Mouse (Mus musculus) erythroblast, adult 5-6 weeks (primary cell): ENCODE data around the gene Zscan10. TPM values are rescaled to one million over a fixed set of nuclear protein-coding genes. Genes with fewer than 3 reads are reported as not detected.

Experiments used
- ATAC-seq: replicated peaks from 2 replicates; pipeline ENCODE4 v1.8.0; 2016; ENCODE audit warnings: moderate number of reproducible peaks, mild to moderate bottlenecking, moderate TSS enrichment, inconsistent platforms; ENCODE audit not compliant: poor library complexity, low FRiP score, severe bottlenecking
- total RNA-seq, 2 experiments: library from RNA; stranded (forward) in 1 of 2; stranded (reverse) in 1 of 2; fragments of 150-400 nt in 1 of 2; fragments of 200-764, 138-1000 nt in 1 of 2; gene quantifications; 2 replicates each; pipeline versions ENCODE4 v1.2.3 to v1.2.4; 2015 to 2017; ENCODE audit warnings: low replicate concordance in 2 of 2

The Zscan10 gene
- total RNA-seq (2015; ENCODE audit: low replicate concordance), result not detected in 2 replicates
- not detected in 2 replicates for total RNA-seq (2017; ENCODE audit: low replicate concordance)

DNA sequence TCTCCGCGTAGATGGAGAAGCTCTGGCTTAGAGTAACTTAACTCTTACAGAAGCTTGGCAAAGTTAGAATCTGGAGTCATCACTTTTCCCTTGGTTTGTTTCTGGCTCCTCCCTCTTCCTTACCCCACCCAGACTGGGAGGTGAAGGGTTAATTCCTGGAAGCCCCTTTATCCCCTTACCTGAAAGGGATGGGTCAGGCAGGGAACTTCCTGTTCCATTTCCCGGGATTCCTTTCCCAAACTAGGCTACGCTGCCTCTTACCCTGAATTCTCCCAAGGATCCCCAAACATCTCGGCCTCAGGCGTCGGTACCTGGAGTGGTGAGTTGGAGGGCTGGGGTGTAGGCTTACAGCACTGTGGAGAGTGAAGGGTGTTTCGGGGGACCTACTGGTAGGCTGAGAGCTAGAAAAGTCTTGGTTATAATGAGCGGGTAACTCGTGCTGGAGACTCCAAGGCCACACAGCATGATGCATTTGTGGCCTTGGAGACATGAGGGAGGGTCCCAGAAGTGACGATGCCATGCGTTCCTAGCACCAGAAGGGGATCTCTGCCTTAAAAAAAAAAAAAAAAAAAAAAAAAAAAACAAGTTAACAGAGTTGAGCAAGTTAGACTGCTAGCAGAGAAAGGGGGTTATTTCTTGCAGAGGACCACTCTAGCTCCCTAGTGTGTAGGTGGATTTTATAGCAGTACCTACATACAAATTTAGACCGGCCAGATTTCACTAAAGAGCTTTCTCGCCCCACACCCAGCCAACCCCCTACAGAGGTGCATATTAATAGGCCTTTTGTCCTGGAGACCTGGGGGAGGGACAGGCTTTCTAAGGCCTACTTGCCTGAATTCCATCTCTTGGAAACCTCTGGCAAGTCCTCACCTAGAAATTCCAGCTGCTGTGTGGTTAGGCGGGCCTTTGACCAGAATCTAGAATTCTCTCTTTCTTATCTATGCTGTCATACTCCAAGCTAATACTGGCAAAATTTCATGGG lies at the start of gene Zscan10:
Gene Zscan10 (plus strand): TSS at position 216 of the 982 bp plus-strand sequence.
- no peak for ATAC-seq

GRCm38 (mm10) chr17:23550856-23551255 lies 49.8 kb upstream of the Zscan10 start:
- 0 out of 2 replicates have a peak, but pooled peaks have one; percentile 1 for ATAC-seq

GRCm38 (mm10) chr17:23551416-23551815 lies 49.2 kb upstream of the Zscan10 start:
- ATAC-seq, result no peak

DNA sequence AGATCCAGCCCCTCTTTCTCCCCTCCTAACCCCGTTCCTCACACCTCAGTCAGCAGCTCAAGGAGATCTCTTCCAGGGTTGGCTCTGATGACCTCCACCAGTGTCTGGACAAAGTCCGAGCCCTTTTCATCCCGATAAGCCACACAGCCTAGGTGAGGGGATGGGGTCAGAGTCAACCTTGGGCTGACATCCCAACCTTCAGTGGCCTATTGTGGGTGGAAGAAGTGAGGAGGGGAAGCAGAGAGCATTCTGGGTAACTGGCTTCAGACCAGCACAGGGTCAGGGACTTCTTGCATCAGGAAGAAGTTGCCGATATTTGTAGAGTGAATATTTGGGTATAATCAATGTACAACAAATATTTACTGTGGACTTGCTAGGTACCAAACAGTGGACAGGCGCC lies 48.7 kb upstream of the Zscan10 start:
- no peak for ATAC-seq

DNA sequence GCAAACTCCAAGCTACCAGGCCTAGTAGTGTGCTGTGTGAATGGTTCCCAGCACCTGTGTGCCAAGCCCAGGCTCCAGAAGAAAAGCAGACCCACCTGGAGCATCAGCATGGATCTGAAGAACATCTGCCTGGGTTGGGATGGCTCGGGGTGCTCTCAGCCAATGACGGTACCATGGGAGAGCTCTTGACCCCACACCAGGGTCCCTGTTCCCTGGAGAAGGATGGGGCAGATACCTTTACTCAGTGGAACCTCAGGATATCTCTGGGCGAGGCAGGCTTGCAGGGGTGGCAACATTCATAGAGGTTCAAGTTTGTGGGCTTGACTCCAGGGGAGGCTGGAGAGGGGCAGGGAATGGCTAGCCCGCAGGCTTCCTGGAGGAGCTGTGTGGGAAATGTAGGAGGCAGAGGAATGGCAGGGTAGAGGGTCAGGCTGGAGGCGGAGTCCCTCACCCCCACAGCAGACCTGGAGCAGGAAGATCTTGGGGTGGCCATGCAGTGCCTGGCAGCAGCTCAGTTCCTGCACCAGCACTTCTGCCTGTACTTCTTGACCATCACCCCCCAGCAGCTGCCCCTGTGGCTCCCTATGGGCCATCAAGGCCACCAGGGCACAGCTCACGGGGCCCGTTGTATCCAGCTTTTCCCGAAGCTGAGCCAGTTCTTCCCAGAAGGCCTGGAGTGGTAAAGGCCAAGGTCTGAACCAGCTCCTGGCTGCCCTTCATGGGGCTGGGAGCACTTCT lies 47.6 kb upstream of the Zscan10 start:
- no peak for ATAC-seq

- ATAC-seq, result no peak
Measured at GRCm38 (mm10) chr17:23553634-23554120, 47.0 kb upstream of the Zscan10 start.

GRCm38 (mm10) chr17:23554321-23554720 lies 46.3 kb upstream of the Zscan10 start:
- ATAC-seq, result no peak

GRCm38 (mm10) chr17:23555243-23555916 lies 45.3 kb upstream of the Zscan10 start:
- no peak for ATAC-seq

GRCm38 (mm10) chr17:23559767-23560166 lies 40.9 kb upstream of the Zscan10 start:
- no peak for ATAC-seq

GRCm38 (mm10) chr17:23563595-23564367 lies 36.9 kb upstream of the Zscan10 start, which contains the start of gene Zfp213:
Gene Zfp213 (minus strand): TSS chr17:23564238.
- peak; percentile 95 for ATAC-seq

DNA sequence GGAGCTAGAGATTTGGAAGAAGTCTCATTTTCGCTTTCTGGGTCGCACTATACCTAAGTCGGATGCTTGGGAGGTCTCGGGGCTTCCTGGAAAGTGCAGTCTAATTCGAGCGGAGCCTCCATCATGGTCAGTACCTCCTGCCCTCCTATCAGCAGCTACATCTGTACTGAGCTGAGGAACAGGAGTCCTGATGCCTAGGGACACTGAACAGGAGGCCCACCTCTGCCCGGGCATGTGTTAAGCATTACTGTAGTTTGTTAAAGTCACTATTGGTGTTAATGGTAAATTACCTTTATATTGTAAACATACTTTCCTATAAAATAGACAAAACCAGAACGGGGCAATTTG lies 36.3 kb upstream of the Zscan10 start:
- peak; percentile 82 for ATAC-seq

DNA sequence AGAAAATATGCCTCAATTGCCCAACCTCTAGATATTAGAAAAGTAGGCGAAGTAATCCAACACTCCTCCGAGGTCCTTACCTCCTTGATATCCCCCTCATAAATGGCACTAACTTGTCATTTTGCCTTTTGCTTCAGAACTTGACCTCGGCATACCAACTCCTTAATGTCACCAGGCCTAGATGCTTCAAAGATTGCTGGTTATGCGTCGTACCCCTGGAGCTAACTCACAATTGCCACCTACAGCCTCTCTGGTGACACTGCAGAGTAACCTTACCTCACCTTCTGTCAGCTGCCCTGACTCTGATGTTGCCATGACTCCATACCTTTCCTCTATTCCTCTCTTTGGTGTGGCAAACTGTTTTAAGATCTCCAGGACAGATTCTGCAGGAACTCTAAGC lies 33.9 kb upstream of the Zscan10 start:
- ATAC-seq, result no peak

DNA sequence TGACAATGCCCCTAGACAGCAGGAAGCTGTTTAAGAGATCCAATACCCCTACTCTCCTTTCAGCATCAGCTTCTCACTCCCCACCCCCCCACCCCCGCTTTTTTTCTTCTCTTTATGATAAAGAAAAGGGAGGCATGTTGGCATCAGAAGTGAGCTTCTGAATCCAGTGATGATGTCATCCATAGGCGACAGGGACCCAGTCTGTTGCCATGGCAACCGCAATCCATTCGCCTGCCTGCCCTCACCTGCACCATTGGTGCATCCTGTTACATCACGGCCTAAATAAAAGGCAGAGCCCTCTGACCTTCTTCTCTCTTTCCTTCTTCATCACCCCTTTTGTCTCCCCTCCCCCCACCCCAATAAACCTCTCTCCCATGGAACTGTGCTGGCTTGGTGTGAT lies 32.3 kb upstream of the Zscan10 start:
- ATAC-seq, result no peak

GRCm38 (mm10) chr17:23570017-23570416 lies 30.6 kb upstream of the Zscan10 start:
- ATAC-seq, result no peak

GRCm38 (mm10) chr17:23571084-23571483 lies 29.6 kb upstream of the Zscan10 start:
- ATAC-seq, result no peak

GRCm38 (mm10) chr17:23572059-23572458 lies 28.6 kb upstream of the Zscan10 start:
- ATAC-seq, result no peak

GRCm38 (mm10) chr17:23574130-23574529 lies 26.5 kb upstream of the Zscan10 start:
- ATAC-seq, result no peak

GRCm38 (mm10) chr17:23575951-23576552 lies 24.6 kb upstream of the Zscan10 start:
- ATAC-seq, result no peak

DNA sequence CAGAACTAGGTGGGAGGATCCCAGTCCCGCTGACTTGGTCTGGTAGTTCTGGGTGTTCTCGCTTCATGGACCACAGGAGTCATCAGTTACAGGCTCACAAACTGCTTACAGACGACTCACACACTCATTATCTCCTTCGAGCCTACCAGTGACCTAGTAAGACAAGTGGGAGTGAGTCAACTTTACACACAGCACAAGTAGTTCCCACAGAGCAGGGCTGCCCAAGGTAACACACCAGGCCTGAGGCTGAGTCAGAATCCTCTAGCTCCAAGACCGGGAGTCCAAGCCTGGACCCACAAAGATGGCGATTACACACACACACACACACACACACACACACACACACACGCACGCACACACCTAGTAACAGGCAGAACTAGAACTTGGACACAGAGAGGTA lies 15.9 kb upstream of the Zscan10 start:
- ATAC-seq, result no peak
